ENCODE assay signal across 7 mouse cellular contexts in genomic region chr6:29758417-29758816, GRCm38 (mm10). TPM values are rescaled to one million over a fixed set of nuclear protein-coding genes. Genes with fewer than 3 reads are reported as not detected.
A peak's percentile ranks its signal among the peaks of the same experiment; 100 is the strongest.
DNase-seq lines count a peak whose midpoint lies in the region; ATAC-seq and TF ChIP-seq lines count a peak whose summit lies in the region.

No protein-coding gene starts in this region.

- peak; percentile 93 for DNase-seq in ES-CJ7 (ENCODE audit: low read depth, low spot score)
- DNase-seq in heart, postnatal 25 days (ENCODE audit: low spot score), result peak; percentile 27
- peak; percentile 70 to 77 for DNase-seq in layer of hippocampus, adult 8-10 months (ENCODE audit: low spot score in 2 of 2)
- peak; percentile 77 for DNase-seq in lung, postnatal 25 days (ENCODE audit: low spot score)
- peak; percentile 63 for DNase-seq in right cerebral cortex, postnatal 25 days

- H3K4me1 ChIP-seq in bone marrow macrophage, adult 2 months (ENCODE audit: control insufficient read depth, insufficient read depth, low read length), result no peaks in the 10 kb centered on the region

- no peak for TF ChIP-seq POLR2A in bone marrow macrophage, adult 2 months (IDR thresholded peaks at IDR 0.05; ENCODE audit: borderline replicate concordance, low read depth, low read length)

- intact Hi-C loops in heart, postnatal 25 days (cut with DNase I), result loop anchor here (1.0 to 5.0 kb wide), 2 partner anchors 47 to 59 kb away; no protein-coding TSS in a partner anchor

- no peak overlapping the region for H3K4me3 ChIP-seq in bone marrow macrophage, adult 2 months (ENCODE audit: insufficient read depth, low read length)

- peak; percentile 91; the same call in 1 of the 2 replicates for TF ChIP-seq CTCF in bone marrow macrophage, adult 2 months (IDR thresholded peaks at IDR 0.05; ENCODE audit: low read depth, low read length)

- no peak overlapping the region for H3K27ac ChIP-seq in bone marrow macrophage, adult 2 months (ENCODE audit: insufficient read depth, low read depth, low read length)

- peak; percentile 80 for ATAC-seq in erythroblast, adult 5-6 weeks (replicated peaks; ENCODE audit: low FRiP score, poor library complexity, severe bottlenecking)

RNA-seq across cellular contexts. Expression of gene Ahcyl2, which starts 9.4 kb away (rescaled TPM):
- 30.6 and 37.8 TPM in 2 replicates for polyA plus RNA-seq in bone marrow macrophage, adult 2 months (2012; ENCODE audit: insufficient read depth, insufficient read length, missing spikeins)
- total RNA-seq in erythroblast, adult 5-6 weeks (2015; ENCODE audit: low replicate concordance), result 7.1 and 15.2 TPM in 2 replicates
- 9.6 and 20.3 TPM in 2 replicates for total RNA-seq in erythroblast, adult 5-6 weeks (2017; ENCODE audit: low replicate concordance)
- 10 to 100 TPM; 15.0 to 16.9 TPM for total RNA-seq in heart, postnatal 25 days (2021)
- 100 to 1,000 TPM; 200 to 239 (median 221) TPM for total RNA-seq in layer of hippocampus, adult 8-10 months (2022)

RNA-seq across cellular contexts. Expression of gene Smo, which starts 23.1 kb away (rescaled TPM):
- not detected in 2 replicates for polyA plus RNA-seq in bone marrow macrophage, adult 2 months (2012; ENCODE audit: insufficient read depth, insufficient read length, missing spikeins)
- 3.3 and 4.0 TPM in 2 replicates for total RNA-seq in erythroblast, adult 5-6 weeks (2015; ENCODE audit: low replicate concordance)
- 0.60 and 2.6 TPM in 2 replicates for total RNA-seq in erythroblast, adult 5-6 weeks (2017; ENCODE audit: low replicate concordance)
- total RNA-seq in heart, postnatal 25 days (2021), result 10 to 100 TPM in 1 of 2 experiments, 1 to 10 TPM in 1; 9.4 to 10.3 TPM
- 10 to 100 TPM; 17.0 to 18.9 (median 18.1) TPM for total RNA-seq in layer of hippocampus, adult 8-10 months (2022)

Comparison
In these comparisons a context has a peak if more than half of its experiments do, and no peak if none do; other contexts are left out.
1. DNase-seq: peak in every context shown above with its lines; median percentile 93 in ES-CJ7; 77 in lung, postnatal 25 days; 74 in layer of hippocampus, adult 8-10 months; 63 in right cerebral cortex, postnatal 25 days; 27 in heart, postnatal 25 days.
2. RNA of gene Ahcyl2, which starts 9.4 kb away (total RNA-seq): 200 to 239 TPM in layer of hippocampus, adult 8-10 months; 7.1 to 20.3 TPM in erythroblast, adult 5-6 weeks and 15.0 to 16.9 TPM in heart, postnatal 25 days; every median in the first group is over 4 times any median in the second.